Mouse (Mus musculus) heart, postnatal 0 days (tissue): ENCODE data around the gene Xylt1. TPM values are rescaled to one million over a fixed set of nuclear protein-coding genes. Genes with fewer than 3 reads are reported as not detected.

Experiments
- ATAC-seq: fragments of 200-750 bp; cut with Nextera tagmentation; 2 replicates; pipeline ENCODE4 v1.8.0; 2017; ENCODE audit warnings: low read depth, moderate number of reproducible peaks, moderate library complexity; ENCODE audit not compliant: insufficient read depth
- DNase-seq: peaks from one replicate; pipeline ENCODE4 v3.0.0-alpha.2; 2016; ENCODE audit warnings: low spot score
- H3K27ac ChIP-seq: fragments of 300-500 bp; sonication (generic); 2 replicates; pipeline ENCODE4 v1.5.1; 2014; ENCODE audit warnings: low read depth, mild to moderate bottlenecking
- H3K27me3 ChIP-seq: fragments of 300-500 bp; sonication (generic); 2 replicates; pipeline ENCODE4 v1.6.1; 2014; ENCODE audit warnings: low read length, mixed read lengths; ENCODE audit not compliant: control insufficient read depth, insufficient read depth
- H3K36me3 ChIP-seq: fragments of 300-500 bp; sonication (generic); replicated peaks from 2 replicates; pipeline ENCODE4 v1.6.1; 2014; ENCODE audit warnings: low read length, mixed read lengths; ENCODE audit not compliant: control insufficient read depth, insufficient read depth
- H3K4me1 ChIP-seq: fragments of 300-500 bp; sonication (generic); 2 replicates; pipeline ENCODE4 v1.6.1; 2014; ENCODE audit warnings: antibody characterized with exemption; ENCODE audit not compliant: control insufficient read depth, insufficient read depth
- H3K4me2 ChIP-seq: fragments of 300-500 bp; sonication (generic); 2 replicates; pipeline ENCODE4 v1.6.1; 2014; ENCODE audit warnings: low read depth, mild to moderate bottlenecking, low read length, moderate library complexity
- H3K4me3 ChIP-seq: fragments of 300-500 bp; sonication (generic); 2 replicates; pipeline ENCODE4 v1.5.1; 2014; ENCODE audit warnings: low read depth, low read length
- H3K9ac ChIP-seq: fragments of 300-500 bp; sonication (generic); replicated peaks from 2 replicates; pipeline ENCODE4 v1.6.1; 2014; ENCODE audit warnings: low read depth, low read length, mixed read lengths
- H3K9me3 ChIP-seq: fragments of 300-500 bp; sonication (generic); replicated peaks from 2 replicates; pipeline ENCODE4 v1.6.1; 2016; ENCODE audit warnings: low read length; ENCODE audit not compliant: control insufficient read depth
- CTCF ChIP-seq: IDR thresholded peaks from 2 replicates; pipeline ENCODE4 v1.5.1; 2016; ENCODE audit warnings: antibody characterized with exemption, control low read depth, low read depth
- EP300 ChIP-seq: IDR thresholded peaks from 2 replicates; pipeline ENCODE4 v1.6.1; 2016; ENCODE audit warnings: antibody characterized with exemption, low read depth
- WGBS: fragments of 180-500 bp; shearing (Covaris S2); extraction: QIAGEN DNeasy Blood & Tissue Kit; methylation state at CpG from one replicate; pipeline ENCODE4 v1.1.7; 2014; 5-methylcytosine and 5-hydroxymethylcytosine counted together
- polyA plus RNA-seq: library from polyadenylated mRNA; unstranded; fragments of >200 nt; fragmentation: Nextera tagmentation; extraction: Ambion mirVana; gene quantifications from 2 replicates; pipeline ENCODE4 v1.2.1, GENCODE M21; 2015
- total RNA-seq: library from RNA; depleted of rRNA; stranded (reverse); fragments of >200 nt; gene quantifications from 2 replicates; pipeline ENCODE4 v1.2.3, GENCODE M21; 2014; ENCODE audit warnings: low replicate concordance

Xylt1 gene
- total and polyA plus RNA-seq, 2 experiments from 2014 or later = 0.36 to 8.9 TPM

DNA sequence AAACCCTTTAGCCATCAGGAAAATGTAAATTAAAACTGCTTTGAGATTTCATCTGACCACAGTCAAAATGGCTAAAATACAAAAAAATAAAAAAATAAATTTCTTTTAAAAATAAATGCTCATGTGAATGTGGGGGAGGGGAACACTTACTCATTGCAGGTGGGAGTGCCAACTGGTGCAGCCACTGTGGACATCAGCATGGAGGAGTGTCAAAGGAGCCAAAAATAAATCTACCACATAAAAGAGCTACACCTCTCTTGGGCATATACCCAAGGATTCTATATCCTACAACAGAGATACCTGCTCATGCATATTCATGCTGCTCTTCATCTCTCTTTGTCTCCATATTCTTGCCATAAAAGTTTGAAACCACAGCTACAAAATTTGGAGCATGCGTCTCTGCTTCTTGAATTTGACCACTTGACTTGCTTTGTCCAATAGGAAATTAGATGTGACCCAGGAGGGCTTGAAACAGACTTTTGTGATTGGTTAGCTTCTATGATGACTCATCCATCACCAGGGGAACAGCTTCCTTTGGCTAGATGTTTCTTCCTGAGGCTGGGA, 317.9 kb downstream of the Xylt1 start:
- WGBS = 68% methylated on average over 1 of the region's 1 CpGs
- H3K36me3 ChIP-seq = no peaks in the 10 kb centered on the region
- H3K9ac ChIP-seq = no peak overlapping the region
- no peak overlapping the region for H3K27ac ChIP-seq
- no peaks in the 10 kb centered on the region for H3K4me1 ChIP-seq
- H3K4me2 ChIP-seq = no peak overlapping the region
- no peak for TF ChIP-seq CTCF
- TF ChIP-seq EP300 = no peak
- H3K9me3 ChIP-seq = no peaks in the 10 kb centered on the region
- H3K4me3 ChIP-seq = no peak overlapping the region
- DNase-seq (no peak), ATAC-seq (no peak)
- H3K27me3 ChIP-seq = no peaks in the 10 kb centered on the region

DNA sequence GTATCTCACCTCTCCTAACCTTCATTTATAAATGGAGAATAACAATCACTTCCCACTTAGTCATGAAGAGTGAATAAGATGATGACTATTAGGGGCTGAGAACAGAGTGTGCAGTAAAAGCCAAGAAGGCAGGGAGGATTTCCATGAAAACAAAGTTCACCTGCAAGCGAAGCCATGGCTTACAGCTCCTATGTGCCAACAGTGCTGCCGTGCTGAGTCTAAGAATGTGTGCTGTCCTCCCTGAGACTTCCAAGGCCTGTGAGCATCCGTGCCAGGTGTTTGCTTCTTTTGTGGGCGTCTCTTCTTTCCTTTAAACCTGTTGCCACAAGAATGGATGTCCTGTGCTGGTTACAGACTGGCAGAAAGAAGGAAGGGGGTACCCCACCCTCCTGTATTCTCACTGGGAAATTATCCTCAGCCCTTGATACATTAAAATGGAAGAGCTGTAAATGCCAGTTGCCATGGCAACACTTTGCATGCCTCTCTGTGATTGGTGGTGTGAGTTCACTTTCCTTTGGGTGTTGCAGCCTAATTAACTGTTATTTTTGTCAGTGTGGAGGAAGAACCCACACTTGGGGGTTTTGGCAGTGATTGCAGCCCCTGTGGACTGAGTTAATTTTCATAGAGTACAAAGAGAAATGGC, 318.7 kb downstream of the Xylt1 start:
- H3K9ac ChIP-seq = no peak overlapping the region
- no peak overlapping the region for H3K4me3 ChIP-seq
- H3K27me3 ChIP-seq = no peaks in the 10 kb centered on the region
- no peaks in the 10 kb centered on the region for H3K36me3 ChIP-seq
- H3K9me3 ChIP-seq = no peaks in the 10 kb centered on the region
- no peak overlapping the region for H3K4me2 ChIP-seq
- no peak for DNase-seq
- no peak for TF ChIP-seq EP300
- TF ChIP-seq CTCF = no peak
- no peaks in the 10 kb centered on the region for H3K4me1 ChIP-seq
- 65% methylated on average over 4 of the region's 4 CpGs for WGBS
- no peak for ATAC-seq
- H3K27ac ChIP-seq = no peak overlapping the region

DNA sequence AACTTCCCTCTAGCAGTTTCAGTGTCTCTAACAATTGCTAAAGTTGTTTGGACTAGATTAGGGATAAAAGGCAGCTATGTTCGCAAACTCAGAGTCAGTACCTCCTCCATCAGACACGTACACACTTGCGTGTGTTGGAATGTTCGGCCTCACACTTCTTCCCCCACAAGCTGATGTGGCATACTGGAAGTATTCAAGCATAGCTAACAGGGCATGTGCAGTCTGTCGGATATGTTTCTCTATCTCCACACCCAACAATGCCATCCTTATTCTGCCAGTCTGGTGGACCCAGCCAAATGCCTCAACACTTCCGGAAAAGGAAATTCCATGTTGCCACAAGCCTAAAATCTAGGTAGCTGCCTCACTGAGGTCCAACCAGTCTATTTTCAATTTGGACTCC, 319.3 kb downstream of the Xylt1 start:
- no peak for DNase-seq
- Histone ChIP-seq H3K27me3 (no peaks in the 10 kb centered on the region), H3K9ac (no peak overlapping the region), H3K27ac (no peak overlapping the region), H3K4me2 (no peak overlapping the region), H3K9me3 (no peaks in the 10 kb centered on the region), H3K4me3 (no peak overlapping the region), H3K4me1 (no peaks in the 10 kb centered on the region), H3K36me3 (no peaks in the 10 kb centered on the region)
- 71% methylated on average over 6 of the region's 6 CpGs for WGBS
- TF ChIP-seq EP300 = no peak
- TF ChIP-seq CTCF = no peak
- ATAC-seq = no peak

- TF ChIP-seq CTCF (no peak), EP300 (no peak)
- WGBS = 53% methylated on average over 10 of the region's 10 CpGs
- Histone ChIP-seq H3K27me3 (no peaks in the 10 kb centered on the region), H3K4me3 (no peak overlapping the region), H3K4me2 (no peak overlapping the region), H3K4me1 (no peaks in the 10 kb centered on the region), H3K36me3 (no peaks in the 10 kb centered on the region), H3K9ac (no peak overlapping the region), H3K9me3 (no peaks in the 10 kb centered on the region), H3K27ac (no peak overlapping the region)
- ATAC-seq (no peak), DNase-seq (no peak)
Measured at GRCm38 (mm10) chr7:117709901-117710607, 329.3 kb downstream of the Xylt1 start.

GRCm38 (mm10) chr7:117716876-117717408, 336.2 kb downstream of the Xylt1 start:
- no peak overlapping the region for H3K4me3 ChIP-seq
- no peaks in the 10 kb centered on the region for H3K36me3 ChIP-seq
- H3K9me3 ChIP-seq = no peaks in the 10 kb centered on the region
- DNase-seq (no peak), ATAC-seq (no peak)
- H3K9ac ChIP-seq = no peak overlapping the region
- H3K4me1 ChIP-seq = no peaks in the 10 kb centered on the region
- 77% methylated on average over 5 of the region's 5 CpGs for WGBS
- H3K27me3 ChIP-seq = no peaks in the 10 kb centered on the region
- H3K4me2 ChIP-seq = no peak overlapping the region
- TF ChIP-seq CTCF = no peak
- TF ChIP-seq EP300 = no peak
- H3K27ac ChIP-seq = no peak overlapping the region

DNA sequence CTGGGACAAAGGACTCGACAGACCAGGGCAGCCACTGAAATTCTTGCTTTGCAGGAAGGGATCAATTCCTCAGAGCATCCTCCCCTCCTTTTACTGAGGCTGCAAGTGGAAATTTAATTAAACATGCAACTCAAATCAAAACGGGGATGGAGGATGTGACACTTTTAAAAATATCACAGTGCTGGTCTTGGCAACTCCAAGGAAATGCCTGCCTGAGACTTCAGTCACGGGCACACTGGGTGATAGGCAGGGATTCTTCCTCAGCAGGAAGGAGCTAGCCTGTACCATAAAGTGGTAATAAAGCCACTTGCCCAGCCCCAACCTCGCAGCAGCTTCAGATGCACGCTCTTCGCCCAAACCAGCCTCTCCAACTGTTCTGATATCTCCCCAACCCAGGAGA, 339.6 kb downstream of the Xylt1 start:
- Histone ChIP-seq H3K4me1 (no peaks in the 10 kb centered on the region), H3K27me3 (no peaks in the 10 kb centered on the region), H3K4me2 (no peak overlapping the region), H3K9me3 (no peaks in the 10 kb centered on the region), H3K9ac (no peak overlapping the region), H3K4me3 (no peak overlapping the region), H3K36me3 (no peaks in the 10 kb centered on the region), H3K27ac (no peak overlapping the region)
- ATAC-seq (no peak), DNase-seq (no peak)
- WGBS = 47% methylated on average over 6 of the region's 6 CpGs
- TF ChIP-seq EP300 (no peak), CTCF (no peak)
